Mouse (Mus musculus) cerebellum, adult 2 months (tissue): ENCODE data around the gene Raf1.

Experiments
- CTCF ChIP-seq: fragments of 200-500 bp; IDR thresholded peaks from 2 replicates; pipeline ENCODE4 v1.5.1; 2011; ENCODE audit warnings: low read depth, mild to moderate bottlenecking, control low read depth, low read length, moderate library complexity, borderline replicate concordance; ENCODE audit not compliant: insufficient read depth
- POLR2A ChIP-seq: fragments of 200-500 bp; IDR thresholded peaks from 2 replicates; pipeline ENCODE4 v1.6.1; 2011; ENCODE audit warnings: low read length, control low read depth, borderline replicate concordance; ENCODE audit not compliant: insufficient read depth

- no peak for TF ChIP-seq CTCF
- no peak for TF ChIP-seq POLR2A
Observed at GRCm38 (mm10) chr6:115610301-115610700, 66.1 kb downstream of the Raf1 start.
